Mouse (Mus musculus) adrenal gland, postnatal 4 days (tissue): ENCODE results near the gene Slc2a4. TPM values are rescaled to one million over a fixed set of nuclear protein-coding genes. Genes with fewer than 3 reads are reported as not detected.
A peak's percentile ranks its signal among the peaks of the same experiment; 100 is the strongest.
"Not testable (repeated sequence)": the region's sequence is repeated elsewhere in the genome, so short reads cannot be mapped to it uniquely, and the experiment has no call there.

Experiments used
- DNase-seq, 2 experiments: peaks; one replicate each; pipeline ENCODE4 v3.0.0; 2021 to 2022; ENCODE audit warnings: low spot score in 2 of 2, mixed read lengths in 2 of 2
- total RNA-seq, 2 experiments: library from RNA; stranded (reverse); gene quantifications; 2 replicates each; pipeline ENCODE4 v1.2.3; 2021

Gene Slc2a4
- total RNA-seq, 2 experiments from 2014 or later, result 23.6 to 24.8 TPM

- peak; percentile 100 for DNase-seq
These were observed 26.6 kb downstream of the Slc2a4 start, which contains the start of gene Eif5a for GRCm38 (mm10) chr11:69921114-69922011. TSS of gene Eif5a (minus strand) at chr11:69921958.

GRCm38 (mm10) chr11:69920266-69921031, 27.5 kb downstream of the Slc2a4 start:
- DNase-seq, result peak in 1 of 2 experiments; percentile 40

- DNase-seq, result peak; percentile 35 to 69
These were observed 28.2 kb downstream of the Slc2a4 start for GRCm38 (mm10) chr11:69919661-69920265.

- no peak for DNase-seq
These were observed 28.9 kb downstream of the Slc2a4 start for GRCm38 (mm10) chr11:69919053-69919452.

GRCm38 (mm10) chr11:69918118-69918517, 29.9 kb downstream of the Slc2a4 start:
- DNase-seq, result no peak

GRCm38 (mm10) chr11:69917379-69917948, 30.5 kb downstream of the Slc2a4 start:
- DNase-seq, result no peak

- not testable (repeated sequence) for DNase-seq
These were observed 31.2 kb downstream of the Slc2a4 start for GRCm38 (mm10) chr11:69916652-69917378.

- DNase-seq, result no peak
These were observed 32.0 kb downstream of the Slc2a4 start for GRCm38 (mm10) chr11:69915667-69916627.

GRCm38 (mm10) chr11:69914917-69915430, 33.0 kb downstream of the Slc2a4 start:
- DNase-seq, result no peak

- no peak for DNase-seq
These were observed 33.6 kb downstream of the Slc2a4 start for GRCm38 (mm10) chr11:69914372-69914764.

GRCm38 (mm10) chr11:69913554-69914371, 34.2 kb downstream of the Slc2a4 start, which contains the start of gene Gps2:
TSS of gene Gps2 (plus strand) at chr11:69913888.
- DNase-seq, result peak; percentile 82 to 84

GRCm38 (mm10) chr11:69912716-69913530, 35.1 kb downstream of the Slc2a4 start:
- DNase-seq, result no peak

- no peak for DNase-seq
These were observed 36.3 kb downstream of the Slc2a4 start for GRCm38 (mm10) chr11:69911701-69912100.

- no peak for DNase-seq
These were observed 37.0 kb downstream of the Slc2a4 start for GRCm38 (mm10) chr11:69910781-69911560.

- DNase-seq, result no peak
These were observed 37.8 kb downstream of the Slc2a4 start for GRCm38 (mm10) chr11:69910177-69910576.

GRCm38 (mm10) chr11:69909174-69909573, 38.8 kb downstream of the Slc2a4 start:
- no peak for DNase-seq
